Mouse (Mus musculus): ENCODE results near the gene Ss18l1. TPM values are rescaled to one million over a fixed set of nuclear protein-coding genes. Genes with fewer than 3 reads are reported as not detected.
A peak's percentile ranks its signal among the peaks of the same experiment; 100 is the strongest.

Gene Ss18l1
- total and polyA plus RNA-seq, 3 experiments = 2.5 to 4.3 (median 4.2) TPM

DNA sequence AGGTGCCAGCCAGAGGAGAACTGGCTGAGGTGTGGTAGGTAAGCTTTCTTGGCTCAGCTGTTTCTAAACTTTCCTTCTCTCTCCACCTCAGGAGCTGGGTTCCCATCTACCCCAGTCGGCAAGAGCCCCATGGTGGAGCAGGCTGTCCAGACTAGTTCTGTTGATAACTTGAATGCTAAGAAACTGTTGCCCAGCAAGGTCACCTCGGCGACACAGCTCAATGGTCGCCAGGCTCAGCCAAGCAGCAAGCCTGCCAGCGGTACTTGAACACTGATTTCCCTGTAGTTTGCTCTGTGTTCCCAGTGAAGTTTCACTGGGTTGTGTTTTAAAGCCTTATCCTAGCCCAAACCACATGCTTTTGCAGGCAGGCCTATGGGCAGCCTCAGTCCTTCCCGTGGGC is 11.0 kb upstream of the Ss18l1 start:
- Histone ChIP-seq H3K9me3 (replicated peaks) (no peaks in the 10 kb centered on the region), H3K36me3 (replicated peaks) (peaks cover 100% of the 10 kb centered on the region), H3K4me3 (ENCODE audit: low read depth, low read length) (no peak overlapping the region), H3K27me3 (ENCODE audit: insufficient read depth, low read length) (no peaks in the 10 kb centered on the region), H3K4me1 (ENCODE audit: insufficient read depth, low read depth, low read length) (peaks cover 36% of the 10 kb centered on the region)
- TF ChIP-seq TAL1 (conservative IDR thresholded peaks at IDR 0.05; ENCODE audit: low read depth, low read length) (no peak), POLR2AphosphoS5 (IDR thresholded peaks at IDR 0.05; ENCODE audit: insufficient replicate concordance, low read depth, low read length) (no peak), CTCF (IDR thresholded peaks at IDR 0.05; ENCODE audit: low read depth, low read length) (no peak), GATA2 (IDR thresholded peaks at IDR 0.05; ENCODE audit: borderline replicate concordance, low read depth, low read length) (no peak)
- no peak for DNase-seq (ENCODE audit: low spot score)
- ATAC-seq (ENCODE audit: extremely low read depth, insufficient number of reproducible peaks, low FRiP score, poor library complexity, severe bottlenecking) = no peak

DNA sequence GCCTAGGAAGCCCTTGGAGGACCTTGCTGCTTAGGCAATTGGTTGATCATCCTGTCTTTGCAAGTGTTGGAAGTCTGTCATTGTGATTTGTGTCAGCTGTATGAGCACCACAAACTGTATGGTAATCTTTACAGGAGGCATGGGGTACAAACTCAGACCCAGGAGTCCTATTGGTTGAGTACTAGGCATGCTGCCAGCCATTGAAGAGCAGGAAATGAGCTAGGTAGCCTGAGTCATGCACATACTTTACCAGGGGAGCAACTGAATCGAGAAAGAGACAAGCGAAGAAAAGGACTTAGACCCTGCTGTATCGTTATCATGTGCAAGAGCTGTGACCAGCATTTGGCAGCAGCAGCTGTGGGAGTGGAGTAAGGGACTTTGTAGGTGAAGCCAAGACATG is 9.4 kb upstream of the Ss18l1 start:
- TF ChIP-seq GATA1 (IDR thresholded peaks at IDR 0.05; ENCODE audit: borderline replicate concordance, low read length) (no peak), TAL1 (conservative IDR thresholded peaks at IDR 0.05; ENCODE audit: low read depth, low read length) (no peak), GATA2 (IDR thresholded peaks at IDR 0.05; ENCODE audit: borderline replicate concordance, low read depth, low read length) (no peak), POLR2AphosphoS5 (IDR thresholded peaks at IDR 0.05; ENCODE audit: insufficient replicate concordance, low read depth, low read length) (no peak), CTCF (IDR thresholded peaks at IDR 0.05; ENCODE audit: low read depth, low read length) (no peak)
- Histone ChIP-seq H3K4me1 (ENCODE audit: insufficient read depth, low read depth, low read length) (peaks cover 25% of the 10 kb centered on the region), H3K4me3 (ENCODE audit: low read depth, low read length) (no peak overlapping the region), H3K9me3 (replicated peaks) (no peaks in the 10 kb centered on the region), H3K36me3 (replicated peaks) (peaks cover 100% of the 10 kb centered on the region), H3K27me3 (ENCODE audit: insufficient read depth, low read length) (no peaks in the 10 kb centered on the region)
- no peak for DNase-seq (ENCODE audit: low spot score)
- no peak for ATAC-seq (ENCODE audit: extremely low read depth, insufficient number of reproducible peaks, low FRiP score, poor library complexity, severe bottlenecking)

- H3K27me3 ChIP-seq (ENCODE audit: insufficient read depth, low read length) = no peaks in the 10 kb centered on the region
- TF ChIP-seq POLR2AphosphoS5 (IDR thresholded peaks at IDR 0.05; ENCODE audit: insufficient replicate concordance, low read depth, low read length) = no peak
- no peak for TF ChIP-seq GATA2 (IDR thresholded peaks at IDR 0.05; ENCODE audit: borderline replicate concordance, low read depth, low read length)
- no peak for TF ChIP-seq TAL1 (conservative IDR thresholded peaks at IDR 0.05; ENCODE audit: low read depth, low read length)
- TF ChIP-seq GATA1 (IDR thresholded peaks at IDR 0.05; ENCODE audit: borderline replicate concordance, low read length) = no peak
- TF ChIP-seq CTCF (IDR thresholded peaks at IDR 0.05; ENCODE audit: low read depth, low read length) = no peak
- H3K4me3 ChIP-seq (ENCODE audit: low read depth, low read length) = no peak overlapping the region
- H3K4me1 ChIP-seq (ENCODE audit: insufficient read depth, low read depth, low read length) = peaks cover 23% of the 10 kb centered on the region
- ATAC-seq (ENCODE audit: extremely low read depth, insufficient number of reproducible peaks, low FRiP score, poor library complexity, severe bottlenecking) (no peak), DNase-seq (ENCODE audit: low spot score) (no peak)
- H3K36me3 ChIP-seq (replicated peaks) = peaks cover 100% of the 10 kb centered on the region
- H3K9me3 ChIP-seq (replicated peaks) = no peaks in the 10 kb centered on the region
Observed at GRCm38 (mm10) chr2:180033956-180034355, 8.4 kb upstream of the Ss18l1 start.

DNA sequence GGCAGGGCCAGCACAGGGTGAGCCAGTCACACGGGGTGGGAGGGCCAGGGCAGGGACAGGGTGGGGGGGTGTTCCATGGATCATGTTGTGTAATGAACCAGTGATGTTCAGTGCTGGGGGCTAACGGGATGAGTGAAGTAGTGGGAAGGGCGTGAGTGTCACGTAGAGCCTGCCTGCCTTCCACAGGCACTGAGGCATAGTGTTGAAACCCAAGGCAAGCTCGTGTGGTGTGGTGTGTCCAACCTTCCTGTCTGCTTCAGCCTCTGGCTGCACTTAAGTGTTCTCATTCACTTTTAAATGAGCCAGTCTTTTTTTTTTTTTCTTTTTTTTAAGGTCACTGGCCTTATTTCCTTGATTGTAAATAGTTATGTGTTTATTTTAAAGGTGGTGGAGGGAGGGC is 7.6 kb upstream of the Ss18l1 start:
- H3K4me3 ChIP-seq (ENCODE audit: low read depth, low read length) = no peak overlapping the region

GRCm38 (mm10) chr2:180040406-180040805 is 1.9 kb upstream of the Ss18l1 start:
- Histone ChIP-seq H3K36me3 (replicated peaks) (peaks cover 68% of the 10 kb centered on the region), H3K4me3 (ENCODE audit: low read depth, low read length) (peak overlapping the region; percentile 95; the same call in 1 of the 2 replicates), H3K27me3 (ENCODE audit: insufficient read depth, low read length) (peaks cover 8% of the 10 kb centered on the region; the same call in 1 of the 2 replicates), H3K9me3 (replicated peaks) (no peaks in the 10 kb centered on the region), H3K4me1 (ENCODE audit: insufficient read depth, low read depth, low read length) (peaks cover 48% of the 10 kb centered on the region)
- ATAC-seq (ENCODE audit: extremely low read depth, insufficient number of reproducible peaks, low FRiP score, poor library complexity, severe bottlenecking) (no peak), DNase-seq (ENCODE audit: low spot score) (no peak)
- no peak for TF ChIP-seq GATA2 (IDR thresholded peaks at IDR 0.05; ENCODE audit: borderline replicate concordance, low read depth, low read length)
- TF ChIP-seq TAL1 (conservative IDR thresholded peaks at IDR 0.05; ENCODE audit: low read depth, low read length) = no peak
- TF ChIP-seq POLR2AphosphoS5 (IDR thresholded peaks at IDR 0.05; ENCODE audit: insufficient replicate concordance, low read depth, low read length) = no peak
- no peak for TF ChIP-seq GATA1 (IDR thresholded peaks at IDR 0.05; ENCODE audit: borderline replicate concordance, low read length)
- no peak for TF ChIP-seq CTCF (IDR thresholded peaks at IDR 0.05; ENCODE audit: low read depth, low read length)

More for the DNA sequence above, 7.6 kb upstream of the Ss18l1 start:
- peaks cover 23% of the 10 kb centered on the region for H3K4me1 ChIP-seq (ENCODE audit: insufficient read depth, low read depth, low read length)
- DNase-seq (ENCODE audit: low spot score) = no peak
- no peak for ATAC-seq (ENCODE audit: extremely low read depth, insufficient number of reproducible peaks, low FRiP score, poor library complexity, severe bottlenecking)
- no peaks in the 10 kb centered on the region for H3K9me3 ChIP-seq (replicated peaks)
- no peaks in the 10 kb centered on the region for H3K27me3 ChIP-seq (ENCODE audit: insufficient read depth, low read length)
- TF ChIP-seq GATA2 (IDR thresholded peaks at IDR 0.05; ENCODE audit: borderline replicate concordance, low read depth, low read length) (no peak), CTCF (IDR thresholded peaks at IDR 0.05; ENCODE audit: low read depth, low read length) (no peak), GATA1 (IDR thresholded peaks at IDR 0.05; ENCODE audit: borderline replicate concordance, low read length) (no peak), POLR2AphosphoS5 (IDR thresholded peaks at IDR 0.05; ENCODE audit: insufficient replicate concordance, low read depth, low read length) (no peak), TAL1 (conservative IDR thresholded peaks at IDR 0.05; ENCODE audit: low read depth, low read length) (no peak)
- peaks cover 100% of the 10 kb centered on the region for H3K36me3 ChIP-seq (replicated peaks)

DNA sequence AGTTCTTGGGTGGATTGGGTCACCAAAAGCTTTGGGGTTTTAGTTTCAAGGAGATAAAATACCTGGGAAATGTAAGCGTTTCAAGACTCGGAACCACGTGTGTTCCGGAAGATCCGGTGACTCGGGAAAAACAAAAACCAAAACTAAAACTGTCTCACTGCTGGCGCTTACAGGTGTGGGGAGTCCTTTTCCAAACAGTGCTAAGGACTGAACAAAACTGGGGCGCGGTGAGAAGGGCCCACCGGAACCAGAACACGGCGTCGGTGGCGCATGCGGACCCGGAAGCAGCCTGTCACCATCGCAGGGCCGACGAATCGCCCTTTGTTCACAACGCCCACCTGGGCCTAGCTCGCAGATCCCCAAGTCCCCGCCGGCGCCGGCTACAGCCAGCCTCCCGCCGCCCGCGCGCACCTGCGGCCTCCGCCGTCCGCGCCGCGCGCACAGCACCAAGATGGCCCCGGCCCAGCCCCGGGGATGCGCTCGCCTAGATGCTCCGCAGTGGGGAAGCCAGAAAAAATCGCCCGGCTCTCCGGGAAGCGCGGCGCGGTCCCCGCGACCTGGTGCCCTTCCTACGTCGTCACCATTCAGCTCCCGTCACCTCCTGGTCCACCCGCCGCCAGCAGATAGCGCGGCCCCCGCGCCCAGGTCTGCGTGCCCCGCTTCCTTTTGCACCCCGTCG is 593 bp upstream of the Ss18l1 start:
- Histone ChIP-seq H3K4me3 (ENCODE audit: low read depth, low read length) (peak overlapping the region; percentile 95), H3K27me3 (ENCODE audit: insufficient read depth, low read length) (peaks cover 8% of the 10 kb centered on the region; the same call in 1 of the 2 replicates), H3K9me3 (replicated peaks) (no peaks in the 10 kb centered on the region), H3K36me3 (replicated peaks) (peaks cover 64% of the 10 kb centered on the region), H3K4me1 (ENCODE audit: insufficient read depth, low read depth, low read length) (peaks cover 50% of the 10 kb centered on the region)
- TF ChIP-seq GATA2 (IDR thresholded peaks at IDR 0.05; ENCODE audit: borderline replicate concordance, low read depth, low read length) (no peak), GATA1 (IDR thresholded peaks at IDR 0.05; ENCODE audit: borderline replicate concordance, low read length) (no peak), CTCF (IDR thresholded peaks at IDR 0.05; ENCODE audit: low read depth, low read length) (no peak), POLR2AphosphoS5 (IDR thresholded peaks at IDR 0.05; ENCODE audit: insufficient replicate concordance, low read depth, low read length) (no peak), TAL1 (conservative IDR thresholded peaks at IDR 0.05; ENCODE audit: low read depth, low read length) (no peak)
- DNase-seq (ENCODE audit: low spot score) = peak; percentile 60
- ATAC-seq (ENCODE audit: extremely low read depth, insufficient number of reproducible peaks, low FRiP score, poor library complexity, severe bottlenecking) = no peak
